Mouse (Mus musculus) MEL (cell line): Measurements from ENCODE around the gene Blcap. TPM values are rescaled to one million over a fixed set of nuclear protein-coding genes. Genes with fewer than 3 reads are reported as not detected.

Experiments used
- DNase-seq: peaks from one replicate; pipeline ENCODE4 v3.0.0; 2011; ENCODE audit warnings: low read depth, low spot score
- H3K27ac ChIP-seq: 2 replicates; pipeline ENCODE4 v1.5.1; 2012; ENCODE audit warnings: low read depth, mild to moderate bottlenecking, control low read depth, low read length, moderate library complexity; ENCODE audit not compliant: control insufficient read depth
- H3K27me3 ChIP-seq, 2 experiments: fragments of 150-350 bp in 1 of 2; sonication (generic) in 1 of 2; 2 replicates each; pipeline ENCODE4 v1.6.1; 2012; ENCODE audit warnings: low read length in 2 of 2, mild to moderate bottlenecking in 2 of 2, improper control_type of control experiment in 1 of 2, moderate library complexity in 1 of 2; ENCODE audit not compliant: insufficient read depth in 2 of 2, control insufficient read depth in 1 of 2
- H3K36me3 ChIP-seq, 2 experiments: 2 replicates each; pipeline ENCODE4 v1.6.1; 2012 to 2014; ENCODE audit warnings: low read length in 2 of 2, improper control_type of control experiment in 1 of 2, inconsistent platforms in 1 of 2, mild to moderate bottlenecking in 1 of 2; ENCODE audit not compliant: insufficient read depth in 2 of 2, control insufficient read depth in 1 of 2
- H3K4me1 ChIP-seq, 2 experiments: fragments of 150-350 bp in 1 of 2; sonication (generic) in 1 of 2; 2 replicates each; pipeline ENCODE4 v1.6.1; 2012; ENCODE audit warnings: low read length in 2 of 2, improper control_type of control experiment in 1 of 2, mild to moderate bottlenecking in 1 of 2; ENCODE audit not compliant: insufficient read depth in 2 of 2, control insufficient read depth in 1 of 2
- H3K4me3 ChIP-seq, 2 experiments: fragments of 150-350 bp in 1 of 2; sonication (generic) in 1 of 2; 2 replicates each; pipeline ENCODE4 v1.5.1; 2012; ENCODE audit warnings: low read depth in 2 of 2, low read length in 2 of 2, mild to moderate bottlenecking in 2 of 2, moderate library complexity in 2 of 2, control low read depth in 1 of 2, improper control_type of control experiment in 1 of 2; ENCODE audit not compliant: control insufficient read depth in 1 of 2, insufficient read depth in 1 of 2
- H3K79me2 ChIP-seq: 2 replicates; pipeline ENCODE4 v1.6.1; 2012; ENCODE audit warnings: mild to moderate bottlenecking, low read length, moderate library complexity; ENCODE audit not compliant: control insufficient read depth, poor library complexity, insufficient read depth
- H3K9ac ChIP-seq: 2 replicates; pipeline ENCODE4 v1.6.1; 2012; ENCODE audit warnings: low read depth, mild to moderate bottlenecking, control low read depth, low read length, moderate library complexity; ENCODE audit not compliant: control insufficient read depth, poor library complexity, severe bottlenecking
- H3K9me3 ChIP-seq: fragments of 150-350 bp; sonication (generic); replicated peaks from 2 replicates; pipeline ENCODE4 v1.6.1; 2012; ENCODE audit warnings: mild to moderate bottlenecking, low read length, improper control_type of control experiment, moderate library complexity; ENCODE audit not compliant: insufficient read depth
- BHLHE40 ChIP-seq: IDR thresholded peaks from 2 replicates; pipeline ENCODE4 v1.6.1; 2012; ENCODE audit warnings: low read depth, mild to moderate bottlenecking, inconsistent platforms, low read length, improper control_type of control experiment, borderline replicate concordance
- CHD2 ChIP-seq: IDR thresholded peaks from 2 replicates; pipeline ENCODE4 v1.6.1; 2011; ENCODE audit warnings: low read length, improper control_type of control experiment
- E2F4 ChIP-seq: IDR thresholded peaks from 2 replicates; pipeline ENCODE4 v1.6.1; 2011; ENCODE audit warnings: low read depth, low read length, improper control_type of control experiment, borderline replicate concordance
- ELF1 ChIP-seq: IDR thresholded peaks from 2 replicates; pipeline ENCODE4 v1.6.1; 2014; ENCODE audit warnings: low read depth, mild to moderate bottlenecking, inconsistent platforms, low read length, improper control_type of control experiment, moderate library complexity
- EP300 ChIP-seq, 2 experiments: IDR thresholded peaks; 2 replicates each; pipeline ENCODE4 v1.6.1; 2011; ENCODE audit warnings: improper control_type of control experiment in 2 of 2, low read length in 2 of 2, low read depth in 1 of 2, mild to moderate bottlenecking in 1 of 2
- ETS1 ChIP-seq: IDR thresholded peaks from 2 replicates; pipeline ENCODE4 v1.6.1; 2012; ENCODE audit warnings: low read depth, mild to moderate bottlenecking, inconsistent platforms, low read length, improper control_type of control experiment, moderate library complexity
- GABPA ChIP-seq: IDR thresholded peaks from 2 replicates; pipeline ENCODE4 v1.6.1; 2012; ENCODE audit warnings: low read depth, mild to moderate bottlenecking, inconsistent platforms, low read length, improper control_type of control experiment, moderate library complexity
- GATA1 ChIP-seq: IDR thresholded peaks from 2 replicates; pipeline ENCODE4 v1.6.1; 2011; ENCODE audit warnings: low read depth, low read length, improper control_type of control experiment
- HCFC1 ChIP-seq: IDR thresholded peaks from 2 replicates; pipeline ENCODE4 v1.6.1; 2012; ENCODE audit warnings: low read depth, mild to moderate bottlenecking, inconsistent platforms, low read length, improper control_type of control experiment, moderate library complexity
- JUND ChIP-seq: IDR thresholded peaks from 2 replicates; pipeline ENCODE4 v1.6.1; 2011; ENCODE audit warnings: low read depth, mild to moderate bottlenecking, improper control_type of control experiment, low read length
- MAFK ChIP-seq: IDR thresholded peaks from 2 replicates; pipeline ENCODE4 v1.6.1; 2011; ENCODE audit warnings: low read depth, mild to moderate bottlenecking, low read length, improper control_type of control experiment, borderline replicate concordance
- MAX ChIP-seq: IDR thresholded peaks from 2 replicates; pipeline ENCODE4 v1.6.1; 2011; ENCODE audit warnings: low read length, improper control_type of control experiment
- MAZ ChIP-seq: IDR thresholded peaks from 2 replicates; pipeline ENCODE4 v1.6.1; 2012; ENCODE audit warnings: low read depth, mild to moderate bottlenecking, inconsistent platforms, low read length, improper control_type of control experiment
- MYB ChIP-seq: IDR thresholded peaks from 2 replicates; pipeline ENCODE4 v1.6.1; 2011; ENCODE audit warnings: mild to moderate bottlenecking, low read depth, low read length, improper control_type of control experiment
- NRF1 ChIP-seq: IDR thresholded peaks from 2 replicates; pipeline ENCODE4 v1.6.1; 2014; ENCODE audit warnings: low read depth, mild to moderate bottlenecking, inconsistent platforms, low read length, improper control_type of control experiment, moderate library complexity; ENCODE audit not compliant: poor library complexity, insufficient read depth, severe bottlenecking
- RCOR1 ChIP-seq: IDR thresholded peaks from 2 replicates; pipeline ENCODE4 v1.6.1; 2012; ENCODE audit warnings: low read depth, mild to moderate bottlenecking, inconsistent platforms, low read length, improper control_type of control experiment
- SIN3A ChIP-seq: IDR thresholded peaks from 2 replicates; pipeline ENCODE4 v1.6.1; 2012; ENCODE audit warnings: low read length, improper control_type of control experiment, inconsistent platforms
- SMC3 ChIP-seq: IDR thresholded peaks from 2 replicates; pipeline ENCODE4 v1.6.1; 2011; ENCODE audit warnings: low read depth, low read length, improper control_type of control experiment
- TAL1 ChIP-seq: IDR thresholded peaks from 2 replicates; pipeline ENCODE4 v1.6.1; 2012; ENCODE audit warnings: mild to moderate bottlenecking, inconsistent platforms, low read length, moderate library complexity, mixed read lengths
- TCF12 ChIP-seq: IDR thresholded peaks from 2 replicates; pipeline ENCODE4 v1.6.1; 2014; ENCODE audit warnings: low read depth, mild to moderate bottlenecking, inconsistent platforms, low read length, improper control_type of control experiment, moderate library complexity
- UBTF ChIP-seq: IDR thresholded peaks from 2 replicates; pipeline ENCODE4 v1.6.1; 2012; ENCODE audit warnings: low read depth, mild to moderate bottlenecking, inconsistent platforms, low read length, improper control_type of control experiment, moderate library complexity, borderline replicate concordance; ENCODE audit not compliant: insufficient read depth
- ZKSCAN1 ChIP-seq: IDR thresholded peaks from 2 replicates; pipeline ENCODE4 v1.6.1; 2012; ENCODE audit warnings: low read depth, mild to moderate bottlenecking, inconsistent platforms, low read length, improper control_type of control experiment, moderate library complexity
- ZNF384 ChIP-seq: IDR thresholded peaks from 2 replicates; pipeline ENCODE4 v1.6.1; 2012; ENCODE audit warnings: low read depth, mild to moderate bottlenecking, inconsistent platforms, low read length, improper control_type of control experiment
- polyA plus RNA-seq, 2 experiments: library from polyadenylated mRNA; stranded (reverse) in 1 of 2; unstranded in 1 of 2; fragments of >175 nt in 1 of 2; fragments of >200 nt in 1 of 2; gene quantifications; 2 replicates each; pipeline versions ENCODE4 v1.2.1 to v1.2.4; 2012; ENCODE audit warnings: low replicate concordance in 2 of 2, low read depth in 1 of 2; ENCODE audit not compliant: insufficient read length in 2 of 2, insufficient read depth in 1 of 2, missing spikeins in 1 of 2
- total RNA-seq: library from RNA; depleted of rRNA; stranded (reverse); fragments of 300-350 nt; gene quantifications from 2 replicates; pipeline ENCODE4 v1.2.3, GENCODE M21; 2012

Gene Blcap
- total and polyA plus RNA-seq, 3 experiments: 11.6 to 19.1 TPM; not detected in 1

DNA sequence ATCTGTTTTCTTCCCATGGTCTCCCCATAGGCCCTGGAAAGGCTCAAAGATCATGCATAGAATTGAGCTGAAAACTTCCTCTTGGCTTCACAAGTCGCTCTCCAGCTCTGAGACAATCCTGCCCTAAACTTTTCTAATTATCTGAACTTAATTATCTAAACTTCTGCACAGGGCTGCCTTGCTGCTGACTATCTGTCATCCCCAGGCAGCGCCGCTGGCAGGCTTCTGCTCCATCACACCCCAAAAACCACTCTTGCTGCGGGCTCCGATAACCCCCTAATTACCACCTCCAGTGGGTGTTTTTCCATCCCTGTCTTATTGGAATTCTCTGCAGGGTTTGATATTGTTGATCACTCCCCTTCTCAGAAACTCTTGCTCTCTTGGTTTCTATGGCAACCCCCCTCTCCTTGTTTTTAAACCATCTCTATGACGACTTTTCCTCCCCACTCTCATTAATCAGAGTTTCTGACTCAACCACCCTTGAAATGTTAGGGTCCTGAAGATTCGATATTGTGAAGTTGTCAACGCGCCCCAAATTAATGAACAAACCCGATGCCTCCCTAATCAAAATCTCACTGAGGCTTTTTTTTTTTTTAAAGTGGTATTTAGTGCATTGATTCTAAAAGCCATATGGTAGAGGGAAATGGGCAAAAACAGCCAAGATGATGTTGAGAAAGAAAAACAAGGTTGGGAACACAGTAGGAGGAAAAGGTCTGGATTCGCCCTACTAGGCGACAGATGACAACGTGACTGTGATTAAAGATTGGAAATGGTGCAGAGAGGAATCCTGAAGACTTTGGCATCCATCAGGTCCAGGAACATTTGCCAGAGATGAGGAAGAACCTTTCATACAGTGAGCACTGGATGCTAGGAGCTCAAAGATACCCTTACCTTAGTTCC, 40.8 kb downstream of the Blcap start:
- Histone ChIP-seq H3K79me2 (no peaks in the 10 kb centered on the region), H3K27me3 (no peaks in the 10 kb centered on the region; a peak in 1 of 4 replicates), H3K36me3 (peaks cover 0 to 12% of the 10 kb centered on the region in 2 experiments; a peak in 2 of 4 replicates), H3K9me3 (no peaks in the 10 kb centered on the region), H3K9ac (no peak overlapping the region), H3K27ac (no peak overlapping the region), H3K4me1 (peaks cover 4 to 19% of the 10 kb centered on the region in 2 experiments; a peak in 3 of 4 replicates), H3K4me3 (no peak overlapping the region)
- TF ChIP-seq MAX (no peak), UBTF (0 out of 2 replicates have a peak, but pooled peaks have one; percentile 38), ZNF384 (no peak), TAL1 (peak; percentile 86), BHLHE40 (0 out of 2 replicates have a peak, but pooled peaks have one; percentile 52), GABPA (no peak), E2F4 (no peak), GATA1 (peak; percentile 90), MAFK (peak; percentile 31; the same call in 1 of the 2 replicates), TCF12 (peak; percentile 98), EP300 (IDR thresholded peaks at IDR 0.05; ENCODE audit: low read depth in 1 of 2, low read length in 2 of 2) (peak; percentile 94 to 95), MAZ (0 out of 2 replicates have a peak, but pooled peaks have one; percentile 42), CHD2 (no peak), SIN3A (peak; percentile 59), JUND (no peak), SMC3 (no peak), MYB (peak; percentile 49; the same call in 1 of the 2 replicates), ETS1 (peak; percentile 74), HCFC1 (no peak), ZKSCAN1 (peak; percentile 67; the same call in 1 of the 2 replicates), NRF1 (no peak), ELF1 (no peak), RCOR1 (peak; percentile 92)
- peak; percentile 76 for DNase-seq
